Mouse (Mus musculus): ENCODE results near the gene Plpp4.

The Plpp4 gene

GRCm38 (mm10) chr7:129293211-129293610 is 36.4 kb downstream of the Plpp4 start:
- in situ Hi-C loops (cut with MboI; ENCODE audit: unreplicated experiment in 2 of 2), result no loop called here

- in situ Hi-C loops (cut with MboI; ENCODE audit: unreplicated experiment in 2 of 2), result no loop called here
These were observed 44.8 kb downstream of the Plpp4 start for GRCm38 (mm10) chr7:129301622-129302021.

- in situ Hi-C loops (cut with MboI; ENCODE audit: unreplicated experiment in 2 of 2), result no loop called here
These were observed 46.5 kb downstream of the Plpp4 start for GRCm38 (mm10) chr7:129303356-129303755.

- in situ Hi-C loops (cut with MboI; ENCODE audit: unreplicated experiment in 2 of 2), result no loop called here
These were observed 50.4 kb downstream of the Plpp4 start for GRCm38 (mm10) chr7:129307042-129307825.

DNA sequence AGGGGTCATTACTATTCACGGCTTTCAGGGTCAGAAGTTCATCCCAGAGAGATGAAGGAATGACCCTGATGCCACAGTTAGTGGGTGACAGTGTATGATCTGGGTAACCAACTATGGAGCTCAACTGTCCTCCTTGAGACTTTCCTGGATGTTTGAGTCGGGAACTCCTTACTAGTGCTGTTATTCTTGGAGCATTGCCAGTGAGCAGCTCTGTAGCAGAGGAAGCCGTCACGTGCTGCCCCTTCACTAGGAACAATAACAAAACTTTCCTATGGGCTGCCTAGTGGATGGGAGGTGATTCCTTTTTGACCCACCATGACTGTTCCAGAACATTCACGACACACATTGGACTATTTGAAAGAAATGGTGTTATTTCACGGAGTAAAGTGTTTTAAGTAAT is 51.8 kb downstream of the Plpp4 start:
- in situ Hi-C loops (cut with MboI; ENCODE audit: unreplicated experiment in 2 of 2), result no loop called here

DNA sequence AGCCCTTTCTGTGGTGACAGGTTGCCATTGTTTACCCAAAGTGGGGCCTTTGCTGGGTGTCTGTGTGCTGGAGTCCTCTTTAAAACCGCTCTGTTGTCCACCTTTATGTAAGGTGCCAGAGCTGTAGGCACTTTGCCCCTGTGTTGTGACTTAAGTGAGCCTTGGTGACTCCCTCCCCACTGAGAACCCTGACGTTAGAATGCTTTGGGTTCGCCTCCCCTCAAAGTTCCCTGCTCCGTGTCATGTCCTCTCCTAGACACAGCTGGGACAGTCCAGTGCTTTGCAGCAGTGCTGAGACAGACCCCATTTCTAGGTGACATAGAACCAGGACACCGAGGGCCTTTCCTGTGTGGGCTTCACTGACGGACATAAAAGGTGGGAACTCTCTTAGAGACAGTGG is 55.7 kb downstream of the Plpp4 start:
- in situ Hi-C loops (cut with MboI; ENCODE audit: unreplicated experiment in 2 of 2), result no loop called here

DNA sequence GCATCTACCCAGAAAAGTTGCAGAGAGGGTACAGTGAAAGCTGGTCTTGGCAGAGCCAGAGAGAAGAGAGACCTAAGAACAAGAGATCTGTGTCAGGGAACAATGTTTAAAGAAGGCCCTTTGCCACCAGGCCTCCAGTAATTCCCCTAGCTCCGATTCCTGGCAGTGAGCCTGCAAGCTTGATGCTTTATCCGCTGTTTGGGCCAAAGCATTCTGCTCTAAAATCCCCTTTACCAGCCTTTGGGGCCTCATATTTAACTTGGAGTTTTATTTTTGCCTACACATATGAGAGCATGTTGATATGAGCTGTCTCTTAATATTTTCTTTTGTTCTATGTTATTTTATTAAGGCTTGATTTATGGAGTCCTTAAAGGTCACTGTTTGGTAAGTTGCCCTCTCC is 57.1 kb downstream of the Plpp4 start:
- in situ Hi-C loops (cut with MboI; ENCODE audit: unreplicated experiment in 2 of 2), result no loop called here

DNA sequence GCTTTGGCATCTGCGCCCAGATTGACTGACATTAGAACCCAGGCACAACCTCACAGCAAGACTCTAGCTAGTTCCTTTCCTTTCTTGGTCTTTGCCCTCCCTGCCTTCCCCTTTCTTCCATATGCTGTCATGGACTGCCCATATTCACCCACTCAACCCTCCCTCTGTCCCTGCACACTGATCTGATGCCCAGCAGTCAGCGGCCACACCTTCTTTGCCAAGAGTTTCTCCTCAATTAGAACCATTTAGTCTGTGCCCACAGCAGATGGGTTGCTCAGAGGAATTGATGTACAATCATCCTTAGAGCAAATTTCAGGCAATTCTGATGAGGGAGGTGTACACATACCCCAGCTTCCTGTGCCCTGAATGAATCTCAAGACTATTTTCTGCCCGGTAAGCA is 83.3 kb downstream of the Plpp4 start:
- in situ Hi-C loops (cut with MboI; ENCODE audit: unreplicated experiment in 2 of 2), result no loop called here

DNA sequence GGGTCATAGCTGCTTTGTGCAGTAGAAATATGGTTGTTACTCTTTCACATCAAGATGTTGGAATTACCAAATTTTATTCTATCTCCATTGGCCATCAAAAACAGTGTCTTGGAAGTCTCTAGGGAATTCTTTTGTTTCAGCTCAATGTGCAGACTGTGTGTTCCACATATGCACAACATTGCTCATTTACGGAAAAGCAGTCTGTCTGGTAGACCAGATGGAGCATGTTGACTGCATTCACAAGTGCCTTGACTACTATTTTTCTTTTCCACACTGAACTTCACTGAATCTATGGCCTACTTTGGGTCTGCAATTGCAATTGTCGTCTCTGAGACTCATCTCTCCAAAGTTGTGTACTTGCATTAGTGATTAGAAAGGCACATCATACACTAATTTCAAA is 98.7 kb downstream of the Plpp4 start:
- in situ Hi-C loops (cut with MboI; ENCODE audit: unreplicated experiment in 2 of 2), result no loop called here

DNA sequence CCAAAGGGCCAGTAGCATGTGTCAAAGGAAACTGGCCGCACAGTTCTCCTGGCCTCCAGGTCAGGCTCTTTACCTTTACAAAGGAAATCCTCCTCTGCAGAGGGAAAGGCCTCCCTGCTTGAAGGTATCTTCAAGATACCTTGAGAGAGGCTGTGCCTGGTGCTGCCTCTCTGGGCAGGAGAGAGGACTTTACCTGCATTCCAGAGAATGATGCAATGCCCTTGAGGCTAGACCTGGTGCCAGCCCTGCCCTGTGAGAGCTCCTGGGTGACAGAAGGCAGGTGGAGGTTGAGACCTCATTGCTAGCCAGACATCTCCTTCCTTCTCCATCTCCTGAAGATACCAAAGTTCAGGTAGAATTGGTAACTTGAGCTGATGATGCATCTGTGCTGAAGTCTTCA is 118.5 kb downstream of the Plpp4 start:
- in situ Hi-C loops (cut with MboI; ENCODE audit: unreplicated experiment in 2 of 2), result no loop called here

DNA sequence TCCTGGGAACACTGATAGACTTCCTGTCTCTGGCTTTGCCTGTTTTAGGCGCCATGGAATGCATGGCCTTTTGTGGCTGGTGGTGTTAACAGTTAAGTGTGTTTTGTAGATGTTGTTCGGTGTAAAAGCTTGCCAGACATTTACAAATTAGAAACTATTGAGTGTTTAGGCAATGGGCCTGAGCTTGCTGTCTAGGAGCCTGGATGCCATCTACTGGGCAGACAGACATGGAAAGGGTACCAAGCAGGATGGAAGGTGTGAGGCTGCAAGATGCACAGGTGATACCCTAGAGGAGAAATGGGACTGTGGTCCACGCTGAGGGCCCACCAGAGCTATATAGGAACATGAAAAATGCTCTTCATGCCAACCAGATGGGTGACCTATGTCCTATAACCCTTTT is 128.3 kb downstream of the Plpp4 start:
- in situ Hi-C loops (cut with MboI; ENCODE audit: unreplicated experiment in 2 of 2), result no loop called here

DNA sequence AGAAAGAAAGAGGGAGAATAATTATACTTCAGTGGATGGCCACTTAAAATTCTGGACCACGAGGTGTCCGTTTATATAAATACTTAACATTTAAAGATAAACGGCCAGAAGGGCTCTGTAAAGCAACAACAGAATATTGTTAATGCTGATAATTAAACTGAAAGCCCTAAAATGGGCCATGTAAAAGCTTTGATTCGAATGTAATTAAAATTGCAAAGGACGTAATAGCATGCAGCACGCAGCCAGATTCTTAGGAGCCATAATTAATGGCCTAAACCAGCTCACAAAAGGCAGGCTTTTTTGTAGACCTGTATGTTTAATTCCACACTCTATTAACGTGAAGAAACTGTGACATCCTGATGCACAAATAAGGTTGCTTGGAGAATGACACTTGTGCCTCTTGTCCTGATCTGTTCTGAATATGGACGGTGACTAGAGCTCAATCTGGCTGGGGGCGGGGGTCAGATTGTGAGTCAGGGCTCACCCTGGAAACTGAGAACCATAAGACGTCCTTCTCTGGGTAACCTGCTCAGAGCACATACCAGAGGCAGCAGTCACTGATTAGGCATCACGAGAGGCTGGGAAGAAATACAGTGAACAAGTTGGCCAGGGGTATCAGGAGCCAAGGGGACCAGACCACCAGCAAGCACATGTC is 136.1 kb downstream of the Plpp4 start:
- in situ Hi-C loops (cut with MboI; ENCODE audit: unreplicated experiment in 2 of 2), result no loop called here

DNA sequence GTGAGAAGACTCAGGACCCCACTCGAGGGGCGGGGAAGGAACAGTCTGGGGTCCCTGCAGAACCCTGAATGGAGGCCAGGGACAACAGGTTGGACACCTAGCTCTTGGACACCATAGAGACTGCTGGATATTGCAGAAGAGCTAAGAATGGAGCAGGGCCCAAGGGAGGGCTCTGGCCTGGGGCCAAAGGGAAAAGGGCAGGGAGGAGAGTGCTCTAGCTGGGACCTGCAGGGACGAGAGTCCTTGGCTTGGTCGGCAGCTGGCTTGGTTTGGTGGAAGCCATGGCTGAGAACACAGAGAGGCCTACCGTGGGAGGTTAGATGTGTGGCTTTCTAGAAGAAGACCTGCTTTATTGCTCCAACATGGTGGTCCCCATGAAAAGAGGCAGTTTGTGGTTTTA is 139.7 kb downstream of the Plpp4 start:
- in situ Hi-C loops (cut with MboI; ENCODE audit: unreplicated experiment in 2 of 2), result no loop called here

DNA sequence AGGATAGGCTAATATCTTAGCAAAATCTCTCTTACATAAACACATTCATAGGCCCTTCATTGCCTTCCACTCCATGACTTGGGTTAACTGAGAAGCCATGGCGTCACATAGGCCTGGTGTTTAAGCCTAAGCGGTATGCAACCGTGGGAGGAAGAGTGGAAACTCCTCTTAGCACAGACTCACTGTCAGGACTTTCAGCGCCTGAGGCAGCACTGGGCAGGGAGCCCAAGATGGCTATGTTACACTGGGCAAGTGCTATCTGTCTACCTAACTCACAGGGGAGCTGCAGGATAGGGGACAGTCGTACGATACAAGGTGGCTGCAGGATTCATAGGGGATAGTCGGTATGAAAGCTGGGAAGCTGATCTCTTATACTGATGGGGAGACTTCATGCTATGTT is 142.2 kb downstream of the Plpp4 start:
- in situ Hi-C loops (cut with MboI; ENCODE audit: unreplicated experiment in 2 of 2), result no loop called here

DNA sequence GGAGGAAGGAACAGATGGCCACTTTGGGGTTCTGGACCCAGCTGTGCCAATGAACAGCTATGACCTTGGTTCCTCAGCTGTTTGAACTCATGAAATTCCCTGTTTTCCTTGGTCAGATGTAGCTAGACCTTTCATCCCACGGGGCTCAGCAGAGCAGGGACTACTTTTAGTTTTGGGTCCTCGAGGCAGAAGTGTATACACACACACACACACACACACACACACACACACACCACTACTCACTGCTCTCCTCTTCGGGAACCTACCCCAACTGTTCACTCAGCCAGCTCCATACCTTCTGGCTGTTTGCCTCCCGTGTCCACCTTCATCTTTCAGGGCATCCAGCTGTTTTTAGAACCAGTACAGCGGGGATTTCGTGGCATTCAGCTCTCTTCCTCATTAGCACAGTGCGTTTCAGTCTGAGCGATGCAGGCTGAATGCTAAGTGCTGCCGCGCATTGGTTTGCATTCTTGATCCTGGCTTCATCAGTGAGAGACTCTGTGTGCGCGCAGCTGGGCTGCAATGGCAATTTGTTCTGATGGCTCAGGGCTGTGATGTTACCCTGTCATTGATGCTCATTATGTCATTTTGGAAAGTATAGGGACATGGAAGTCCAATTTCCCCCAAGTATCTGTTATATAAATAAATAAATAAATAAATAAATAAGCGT is 146.0 kb downstream of the Plpp4 start:
- in situ Hi-C loops (cut with MboI; ENCODE audit: unreplicated experiment in 2 of 2), result no loop called here

- in situ Hi-C loops (cut with MboI; ENCODE audit: unreplicated experiment in 2 of 2), result no loop called here
These were observed 149.2 kb downstream of the Plpp4 start for GRCm38 (mm10) chr7:129406069-129406468.

- in situ Hi-C loops (cut with MboI; ENCODE audit: unreplicated experiment in 2 of 2), result no loop called here
These were observed 155.9 kb downstream of the Plpp4 start for GRCm38 (mm10) chr7:129412695-129413094.

GRCm38 (mm10) chr7:129415179-129415578 is 158.3 kb downstream of the Plpp4 start:
- in situ Hi-C loops (cut with MboI; ENCODE audit: unreplicated experiment in 2 of 2), result no loop called here

GRCm38 (mm10) chr7:129421181-129421580 is 164.3 kb downstream of the Plpp4 start:
- in situ Hi-C loops (cut with MboI; ENCODE audit: unreplicated experiment in 2 of 2), result no loop called here

- in situ Hi-C loops (cut with MboI; ENCODE audit: unreplicated experiment in 2 of 2), result no loop called here
These were observed 168.7 kb downstream of the Plpp4 start for GRCm38 (mm10) chr7:129425554-129425953.

DNA sequence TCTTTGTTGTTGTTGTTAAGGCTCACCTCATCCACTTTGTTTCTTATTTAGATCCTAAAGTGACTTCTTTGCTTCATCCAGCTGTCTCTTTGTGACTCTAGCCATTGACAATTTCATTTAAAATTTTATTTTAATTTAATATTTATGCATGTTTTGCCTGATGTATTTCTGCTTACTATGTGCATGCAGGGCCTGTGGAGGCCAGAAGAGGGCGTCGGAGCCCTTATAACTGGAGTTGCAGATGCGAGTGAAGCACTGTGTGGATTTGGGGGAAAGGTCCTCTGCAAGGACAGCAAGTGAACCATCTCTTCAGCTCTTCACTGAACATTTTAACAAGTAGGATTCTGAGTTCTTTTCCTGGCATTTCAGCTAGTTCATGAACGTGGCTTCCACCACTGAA is 172.0 kb downstream of the Plpp4 start:
- in situ Hi-C loops (cut with MboI; ENCODE audit: unreplicated experiment in 2 of 2), result no loop called here

- in situ Hi-C loops (cut with MboI; ENCODE audit: unreplicated experiment in 2 of 2), result no loop called here
These were observed 173.1 kb downstream of the Plpp4 start for GRCm38 (mm10) chr7:129429903-129430302.

Measured in v-Abl transformed pro-B cells (cell line).